Mouse (Mus musculus) myocyte (in vitro differentiated cells): ENCODE data around the gene Palld. TPM values are rescaled to one million over a fixed set of nuclear protein-coding genes. Genes with fewer than 3 reads are reported as not detected.

Experiments used
- H3K27me3 ChIP-seq: one replicate; pipeline ENCODE4 v1.6.1; 2011; ENCODE audit not compliant: control insufficient read depth, insufficient read depth, insufficient read length
- H3K36me3 ChIP-seq: one replicate; pipeline ENCODE4 v1.6.1; 2011; ENCODE audit not compliant: control insufficient read depth, insufficient read depth
- H3K4me2 ChIP-seq: one replicate; pipeline ENCODE4 v1.6.1; 2011; ENCODE audit warnings: low read depth, control low read depth
- H3K4me3 ChIP-seq: one replicate; pipeline ENCODE4 v1.5.1; 2011; ENCODE audit warnings: mild to moderate bottlenecking, control low read depth, moderate library complexity
- H3K79me2 ChIP-seq: one replicate; pipeline ENCODE4 v1.6.1; 2011; ENCODE audit not compliant: control insufficient read depth, insufficient read depth
- H3ac ChIP-seq: one replicate; pipeline ENCODE4 v1.6.1; 2011; ENCODE audit not compliant: control insufficient read depth, insufficient read length
- CEBPB ChIP-seq: IDR thresholded peaks from 2 replicates; pipeline ENCODE4 v1.6.1; 2011; ENCODE audit warnings: mild to moderate bottlenecking, moderate library complexity; ENCODE audit not compliant: poor library complexity, insufficient read depth, severe bottlenecking
- E2F4 ChIP-seq: IDR thresholded peaks from one replicate; pipeline ENCODE4 v1.6.1; 2011; ENCODE audit warnings: mild to moderate bottlenecking, control low read depth, moderate library complexity; ENCODE audit not compliant: insufficient read depth
- MAX ChIP-seq: IDR thresholded peaks from one replicate; pipeline ENCODE4 v1.6.1; 2011; ENCODE audit warnings: low read depth, mild to moderate bottlenecking, control low read depth
- MYOD1 ChIP-seq, 3 experiments: IDR thresholded peaks; one replicate each; pipeline ENCODE4 v1.6.1; 2011; ENCODE audit warnings: control low read depth in 2 of 3, low read depth in 2 of 3, mild to moderate bottlenecking in 2 of 3, moderate library complexity in 1 of 3; ENCODE audit not compliant: insufficient read length in 2 of 3, control insufficient read depth in 1 of 3
- MYOG ChIP-seq, 3 experiments: IDR thresholded peaks; one replicate each; pipeline ENCODE4 v1.6.1; 2011; ENCODE audit warnings: control low read depth in 2 of 3, low read depth in 2 of 3, mild to moderate bottlenecking in 2 of 3; ENCODE audit not compliant: insufficient read length in 2 of 3, control insufficient read depth in 1 of 3, insufficient read depth in 1 of 3
- POLR2A ChIP-seq: IDR thresholded peaks from one replicate; pipeline ENCODE4 v1.6.1; 2011; ENCODE audit warnings: low read depth, mild to moderate bottlenecking, control low read depth, moderate library complexity; ENCODE audit not compliant: insufficient read length
- POLR2AphosphoS2 ChIP-seq: IDR thresholded peaks from one replicate; pipeline ENCODE4 v1.6.1; 2011; ENCODE audit warnings: low read depth, control low read depth; ENCODE audit not compliant: insufficient read length
- REST ChIP-seq: IDR thresholded peaks from one replicate; pipeline ENCODE4 v1.6.1; 2011; ENCODE audit warnings: mild to moderate bottlenecking, control low read depth, moderate library complexity; ENCODE audit not compliant: insufficient read depth, insufficient read length
- SRF ChIP-seq: IDR thresholded peaks from one replicate; pipeline ENCODE4 v1.6.1; 2011; ENCODE audit warnings: low read depth; ENCODE audit not compliant: control insufficient read depth, insufficient read length
- TCF12 ChIP-seq: IDR thresholded peaks from one replicate; pipeline ENCODE4 v1.6.1; 2011; ENCODE audit warnings: mild to moderate bottlenecking, control low read depth; ENCODE audit not compliant: poor library complexity, insufficient read depth, severe bottlenecking
- TCF3 ChIP-seq: IDR thresholded peaks from one replicate; pipeline ENCODE4 v1.6.1; 2011; ENCODE audit warnings: low read depth, control low read depth; ENCODE audit not compliant: insufficient read length
- USF1 ChIP-seq: IDR thresholded peaks from one replicate; pipeline ENCODE4 v1.6.1; 2011; ENCODE audit warnings: low read depth, mild to moderate bottlenecking, control low read depth, moderate library complexity
- polyA plus RNA-seq: library from polyadenylated mRNA; unstranded; fragments of >200 nt; fragmentation: generic; extraction: Trizol; gene quantifications from one replicate; pipeline ENCODE4 v1.2.1, GENCODE M21; 2012; ENCODE audit warnings: missing spikeins

Palld gene
- polyA plus RNA-seq, 1 experiment: 52.4 TPM

DNA sequence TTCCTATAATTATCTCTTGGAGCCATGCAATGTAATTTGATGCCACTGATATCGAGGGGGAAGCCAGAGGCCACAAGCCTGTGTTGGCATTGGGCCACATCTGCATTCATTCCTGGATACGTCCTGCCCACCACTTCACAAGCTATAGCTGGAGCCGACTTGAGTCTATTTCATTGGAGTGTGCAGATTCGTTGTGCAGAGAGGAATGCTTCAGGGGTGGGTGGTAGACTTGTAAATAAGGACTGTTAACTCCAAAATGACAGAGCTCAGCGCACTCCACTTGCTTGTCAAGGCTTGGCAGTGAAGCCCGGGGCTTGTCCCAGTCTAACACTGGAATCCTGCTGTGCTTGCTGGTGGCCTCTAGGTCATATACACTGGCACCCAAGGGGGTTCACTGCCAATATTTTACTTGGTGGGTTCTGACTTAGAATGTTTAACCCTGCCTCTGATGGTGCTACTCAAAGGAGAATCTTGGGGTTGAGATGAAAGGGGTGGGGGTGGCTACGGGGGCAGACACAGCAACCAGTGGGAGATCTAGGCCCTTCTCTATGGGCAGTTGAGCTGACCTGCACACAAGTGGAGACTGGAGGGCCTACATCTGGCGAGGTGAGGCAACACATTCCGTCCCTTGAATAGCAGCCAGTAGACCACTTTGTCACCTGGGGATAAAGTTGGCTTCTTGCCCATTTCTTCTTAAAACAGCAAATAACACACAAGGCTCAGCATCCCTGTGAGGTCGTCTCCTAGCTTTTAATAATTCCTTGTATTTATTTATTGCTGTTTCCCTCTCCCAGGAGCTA is 157.1 kb downstream of the Palld start:
- no peak for TF ChIP-seq USF1
- TF ChIP-seq REST: no peak
- TF ChIP-seq TCF12: no peak
- no peak for TF ChIP-seq MAX
- no peak for TF ChIP-seq CEBPB
- TF ChIP-seq E2F4: no peak
- no peak for TF ChIP-seq MYOG (IDR thresholded peaks at IDR 0.05; ENCODE audit: control insufficient read depth in 1 of 3, insufficient read depth in 1 of 3, insufficient read length in 2 of 3, low read depth in 2 of 3)
- no peak for TF ChIP-seq MYOD1 (IDR thresholded peaks at IDR 0.05; ENCODE audit: control insufficient read depth in 1 of 3, insufficient read length in 2 of 3, low read depth in 2 of 3)
- TF ChIP-seq POLR2AphosphoS2: no peak
- TF ChIP-seq TCF3: no peak
- TF ChIP-seq POLR2A: no peak
- TF ChIP-seq SRF: no peak
- no peaks in the 10 kb centered on the region for H3K27me3 ChIP-seq
- peak overlapping the region; percentile 55 for H3K4me2 ChIP-seq
- H3K79me2 ChIP-seq: peaks cover 4% of the 10 kb centered on the region
- no peak overlapping the region for H3ac ChIP-seq
- H3K4me3 ChIP-seq: no peak overlapping the region
- H3K36me3 ChIP-seq: no peaks in the 10 kb centered on the region

DNA sequence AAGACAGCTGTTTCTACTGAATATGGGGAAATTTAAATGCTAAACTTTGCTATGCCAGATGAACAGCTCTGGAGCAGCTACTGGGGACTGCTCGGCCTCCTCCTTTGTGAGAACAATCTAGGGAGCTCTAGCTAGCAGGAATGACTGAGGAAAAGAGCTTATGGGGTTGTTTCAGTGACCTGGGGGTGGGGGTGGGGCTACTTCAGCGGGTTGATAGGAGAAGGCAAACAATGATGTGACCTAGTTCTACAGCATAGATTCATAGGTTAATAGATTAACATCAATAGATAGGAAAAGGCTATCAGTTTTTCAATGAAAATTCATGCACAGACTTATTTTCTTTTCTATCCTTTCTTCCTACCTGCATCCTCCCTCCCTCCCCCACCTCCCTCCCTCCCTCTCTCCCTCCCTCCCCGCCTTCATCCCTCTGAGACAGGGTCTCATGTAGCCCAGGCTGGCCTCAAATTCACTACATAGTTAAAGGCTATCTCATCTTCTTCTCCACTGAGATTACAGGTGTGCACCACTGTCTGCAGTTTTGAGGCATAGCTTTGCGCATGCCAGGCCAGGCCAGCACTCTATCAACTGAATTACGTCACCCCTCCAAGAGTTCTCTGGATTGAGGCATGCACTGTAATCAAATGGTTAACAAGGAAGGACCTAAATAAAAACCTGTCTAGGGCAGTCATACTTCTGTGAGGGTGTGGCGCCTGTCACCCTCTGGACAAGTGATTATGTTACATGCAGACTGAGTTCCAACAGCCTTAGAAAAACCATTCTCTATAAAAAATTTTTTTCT is 158.5 kb downstream of the Palld start:
- no peak overlapping the region for H3K4me3 ChIP-seq
- H3K4me2 ChIP-seq: no peak overlapping the region
- no peak overlapping the region for H3ac ChIP-seq
- H3K27me3 ChIP-seq: no peaks in the 10 kb centered on the region
- peaks cover 4% of the 10 kb centered on the region for H3K79me2 ChIP-seq
- no peaks in the 10 kb centered on the region for H3K36me3 ChIP-seq
- TF ChIP-seq MYOD1 (IDR thresholded peaks at IDR 0.05; ENCODE audit: control insufficient read depth in 1 of 3, insufficient read length in 2 of 3, low read depth in 2 of 3) (no peak), E2F4 (no peak), POLR2A (no peak), SRF (no peak), POLR2AphosphoS2 (no peak), REST (no peak), TCF12 (no peak), MYOG (IDR thresholded peaks at IDR 0.05; ENCODE audit: control insufficient read depth in 1 of 3, insufficient read depth in 1 of 3, insufficient read length in 2 of 3, low read depth in 2 of 3) (no peak), TCF3 (no peak), CEBPB (no peak), MAX (no peak), USF1 (no peak)

DNA sequence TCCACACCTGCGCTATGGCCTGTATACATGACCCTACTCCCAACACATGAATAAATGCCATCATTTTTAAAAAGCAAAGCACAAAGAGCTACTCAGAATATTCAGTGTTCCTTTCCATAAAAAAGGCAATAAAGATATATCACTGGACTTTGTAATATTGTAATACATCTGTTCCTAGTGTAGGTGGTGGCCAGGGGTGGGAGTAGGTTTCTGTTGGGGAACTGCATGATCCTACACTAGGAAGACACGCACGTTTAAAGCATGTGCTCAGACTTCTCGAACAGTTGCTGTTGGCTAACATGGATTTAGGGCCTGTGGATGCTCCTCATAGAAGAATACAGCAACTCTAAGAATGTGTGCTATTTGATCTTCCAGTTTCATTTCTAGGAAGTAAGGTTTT is 165.0 kb downstream of the Palld start:
- H3K36me3 ChIP-seq: no peaks in the 10 kb centered on the region
- H3ac ChIP-seq: no peak overlapping the region
- no peak overlapping the region for H3K4me3 ChIP-seq
- H3K4me2 ChIP-seq: no peak overlapping the region
- TF ChIP-seq POLR2AphosphoS2: no peak
- no peak for TF ChIP-seq USF1
- no peak for TF ChIP-seq SRF
- TF ChIP-seq CEBPB: no peak
- H3K27me3 ChIP-seq: no peaks in the 10 kb centered on the region
- H3K79me2 ChIP-seq: no peaks in the 10 kb centered on the region

DNA sequence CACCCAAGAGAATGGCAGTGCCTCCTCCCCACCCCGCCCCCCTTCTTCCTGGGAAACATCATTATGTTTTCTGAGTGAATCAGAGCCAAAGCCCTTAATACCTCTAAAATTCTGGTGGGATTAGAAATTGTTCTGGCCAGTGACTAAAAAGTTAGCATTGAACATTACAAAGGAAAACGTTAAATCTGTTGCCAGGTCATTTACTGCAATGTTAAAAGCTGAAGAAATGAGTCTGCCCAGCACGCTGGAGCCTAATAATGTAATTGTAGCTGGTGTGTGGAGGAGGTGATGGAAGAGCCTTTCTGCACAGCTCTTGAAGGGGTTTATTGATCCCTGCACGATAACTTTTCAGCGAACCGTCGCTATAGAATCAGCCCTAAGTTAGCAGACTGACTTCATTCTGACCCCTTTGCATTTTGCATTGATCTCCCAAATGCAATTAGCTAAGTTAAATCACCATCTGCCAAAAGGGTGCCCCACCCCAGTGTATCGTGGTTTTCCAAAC is 165.7 kb downstream of the Palld start:
- Histone ChIP-seq H3K4me2 (no peak overlapping the region), H3K79me2 (no peaks in the 10 kb centered on the region), H3K4me3 (no peak overlapping the region), H3K36me3 (no peaks in the 10 kb centered on the region), H3K27me3 (no peaks in the 10 kb centered on the region), H3ac (no peak overlapping the region)
- TF ChIP-seq CEBPB (no peak), MYOD1 (IDR thresholded peaks at IDR 0.05; ENCODE audit: control insufficient read depth in 1 of 3, insufficient read length in 2 of 3, low read depth in 2 of 3) (no peak), POLR2AphosphoS2 (no peak), TCF12 (no peak), MYOG (IDR thresholded peaks at IDR 0.05; ENCODE audit: control insufficient read depth in 1 of 3, insufficient read depth in 1 of 3, insufficient read length in 2 of 3, low read depth in 2 of 3) (no peak), MAX (no peak), USF1 (no peak), POLR2A (no peak), SRF (no peak), TCF3 (no peak), E2F4 (no peak), REST (no peak)
